Mouse (Mus musculus): ENCODE data around the gene Igsf6. TPM values are rescaled to one million over a fixed set of nuclear protein-coding genes. Genes with fewer than 3 reads are reported as not detected.
"Not testable (repeated sequence)": the region's sequence is repeated elsewhere in the genome, so short reads cannot be mapped to it uniquely, and the experiment has no call there.

The Igsf6 gene
- polyA plus RNA-seq, 1 experiment from 2014 or later, result 1.2 TPM

DNA sequence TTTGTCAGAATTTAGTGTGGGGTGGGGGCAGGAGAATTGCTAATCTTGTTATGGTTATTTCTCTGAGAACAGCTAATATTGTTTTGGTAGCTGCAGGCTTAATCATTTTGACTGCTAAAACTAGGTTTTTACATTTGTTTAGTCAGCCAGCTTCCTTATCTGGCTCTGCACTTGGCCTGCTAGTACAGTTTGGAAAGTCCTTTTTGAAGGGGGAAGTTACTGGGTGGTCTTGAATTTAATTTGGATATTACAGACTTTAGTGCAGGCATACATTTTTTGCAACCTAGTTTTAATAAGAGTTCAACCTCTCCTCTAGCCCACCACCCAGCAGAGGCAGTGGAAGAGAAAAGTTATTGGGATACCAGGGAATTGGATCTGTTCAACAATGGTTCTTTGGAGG is 44.4 kb downstream of the Igsf6 start:
- H3K36me3 ChIP-seq; H3K27ac ChIP-seq; H3K4me1 ChIP-seq (replicated peaks); ATAC-seq (replicated peaks; ENCODE audit: insufficient number of reproducible peaks, insufficient read depth, low FRiP score, low read depth); H3K9ac ChIP-seq; H3K9me3 ChIP-seq (replicated peaks); H3K4me3 ChIP-seq; H3K4me2 ChIP-seq: not testable (repeated sequence)
- H3K27me3 ChIP-seq, result peaks cover 27% of the 10 kb centered on the region

DNA sequence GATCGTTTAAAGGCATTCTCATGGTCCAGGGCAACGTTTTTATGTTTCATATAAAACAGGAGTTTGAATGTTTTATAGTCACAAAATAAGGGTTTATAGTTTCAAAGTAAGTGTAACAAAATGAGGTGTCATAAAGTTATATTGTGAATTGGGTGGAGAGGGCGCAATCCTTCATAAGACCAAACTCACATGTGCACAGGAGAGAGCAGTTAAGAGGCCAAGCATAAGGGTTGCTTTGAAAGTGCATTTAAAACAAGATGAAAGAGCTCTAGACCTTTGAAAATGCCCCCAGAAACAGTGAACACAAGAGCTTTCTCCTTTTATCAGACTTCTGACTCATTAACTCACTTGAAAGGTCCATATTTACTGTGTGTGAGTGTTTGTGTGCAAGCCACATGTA is 48.1 kb downstream of the Igsf6 start:
- Histone ChIP-seq H3K36me3 (no peaks in the 10 kb centered on the region), H3K4me1 (replicated peaks) (no peaks in the 10 kb centered on the region), H3K27me3 (peaks cover 15% of the 10 kb centered on the region), H3K9ac (no peak overlapping the region), H3K4me3 (no peak overlapping the region), H3K4me2 (no peak overlapping the region), H3K27ac (no peak overlapping the region), H3K9me3 (replicated peaks) (no peaks in the 10 kb centered on the region)
- WGBS, result 62% methylated on average over 3 of the region's 3 CpGs
- no peak for ATAC-seq (replicated peaks; ENCODE audit: insufficient number of reproducible peaks, insufficient read depth, low FRiP score, low read depth)

DNA sequence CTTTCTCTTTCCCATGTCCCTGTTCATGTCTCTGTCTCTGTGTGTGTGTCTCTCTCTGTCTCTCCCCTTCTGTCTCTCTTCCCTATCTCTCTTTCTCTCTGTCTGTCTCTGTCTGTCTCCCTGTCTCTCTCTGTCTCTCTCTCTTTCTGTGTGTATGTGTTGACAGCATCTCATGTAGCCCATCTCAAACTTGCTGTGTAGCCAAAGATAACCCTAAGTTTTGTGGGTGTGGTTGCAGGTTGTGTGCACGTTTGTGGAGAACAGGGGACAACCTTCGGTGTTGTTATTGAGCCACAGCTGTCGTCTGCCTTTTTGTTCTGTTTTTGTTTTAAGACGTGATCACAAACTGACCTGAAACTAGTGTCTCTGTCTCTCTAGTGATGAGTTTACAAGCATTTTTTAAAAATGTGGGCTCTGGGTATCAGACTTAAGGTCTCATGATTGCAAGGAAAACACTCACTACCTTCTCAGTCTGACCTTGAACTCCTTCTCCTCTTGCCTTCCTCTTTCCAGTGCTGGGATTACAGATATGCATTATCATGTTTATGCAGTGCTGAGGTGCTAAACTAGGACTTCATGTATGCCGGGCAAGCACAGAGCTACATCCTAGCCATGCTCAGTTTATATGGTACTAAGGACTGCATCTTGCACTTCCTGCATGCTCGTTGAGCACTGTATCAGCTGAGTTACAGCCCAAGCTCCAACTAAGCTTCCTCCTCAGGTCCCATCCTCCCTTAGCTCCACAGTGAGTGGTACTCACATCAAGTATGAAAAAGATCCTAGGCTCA is 49.0 kb downstream of the Igsf6 start:
- no peak overlapping the region for H3K9ac ChIP-seq
- ATAC-seq (replicated peaks; ENCODE audit: insufficient number of reproducible peaks, insufficient read depth, low FRiP score, low read depth), result no peak
- 56% methylated on average over 6 of the region's 6 CpGs for WGBS

DNA sequence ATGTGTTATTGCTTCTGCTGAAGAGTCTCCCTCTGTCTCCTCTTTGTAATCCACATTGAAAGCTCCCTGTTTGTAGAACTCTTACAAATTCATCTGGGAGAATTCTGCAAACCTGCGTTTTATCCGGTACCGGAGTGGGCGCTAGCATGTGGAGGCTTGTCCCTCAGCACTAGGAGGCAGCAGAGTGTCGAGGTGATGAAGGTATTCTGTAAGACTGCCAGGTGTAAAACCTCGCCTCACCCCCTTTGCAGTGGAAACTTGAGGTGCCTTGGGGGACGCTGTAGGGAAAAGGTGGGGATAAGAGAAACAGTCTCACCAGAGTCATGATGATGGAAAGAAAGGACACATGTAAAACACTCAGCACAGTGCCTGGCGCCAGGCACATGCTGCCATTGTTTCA is 54.1 kb downstream of the Igsf6 start:
- Histone ChIP-seq H3K4me1 (replicated peaks) (no peaks in the 10 kb centered on the region), H3K4me3 (no peak overlapping the region), H3K36me3 (no peaks in the 10 kb centered on the region), H3K27me3 (no peaks in the 10 kb centered on the region), H3K9me3 (replicated peaks) (no peaks in the 10 kb centered on the region), H3K27ac (no peak overlapping the region), H3K9ac (no peak overlapping the region), H3K4me2 (no peak overlapping the region)
- no peak for ATAC-seq (replicated peaks; ENCODE audit: insufficient number of reproducible peaks, insufficient read depth, low FRiP score, low read depth)
- WGBS, result 31% methylated on average over 8 of the region's 8 CpGs

More for the DNA sequence above, 49.0 kb downstream of the Igsf6 start:
- peaks cover 10% of the 10 kb centered on the region for H3K27me3 ChIP-seq
- no peaks in the 10 kb centered on the region for H3K36me3 ChIP-seq
- H3K4me3 ChIP-seq, result no peak overlapping the region
- no peaks in the 10 kb centered on the region for H3K4me1 ChIP-seq (replicated peaks)
- no peaks in the 10 kb centered on the region for H3K9me3 ChIP-seq (replicated peaks)
- no peak overlapping the region for H3K27ac ChIP-seq
- no peak overlapping the region for H3K4me2 ChIP-seq

DNA sequence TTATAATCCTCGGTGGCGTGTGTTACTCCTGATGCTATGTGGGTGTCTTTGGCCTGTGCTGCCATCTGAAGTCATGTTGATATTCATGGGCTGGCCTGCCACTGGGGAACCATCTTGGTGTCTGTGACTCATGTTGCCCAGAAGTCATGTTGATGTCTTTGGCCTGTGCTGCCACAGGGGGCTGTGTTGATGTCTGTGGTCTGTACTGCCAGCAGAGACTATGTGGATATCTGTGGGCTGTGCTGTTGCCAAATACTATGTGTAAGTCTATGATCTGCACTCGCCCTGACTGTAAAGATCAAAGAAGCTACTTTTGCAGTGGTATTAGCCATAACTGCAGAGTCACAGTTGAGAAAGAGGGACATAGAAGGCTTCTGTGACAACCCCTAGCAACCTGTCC is 55.6 kb downstream of the Igsf6 start:
- WGBS, result 71% methylated on average over 3 of the region's 3 CpGs

DNA sequence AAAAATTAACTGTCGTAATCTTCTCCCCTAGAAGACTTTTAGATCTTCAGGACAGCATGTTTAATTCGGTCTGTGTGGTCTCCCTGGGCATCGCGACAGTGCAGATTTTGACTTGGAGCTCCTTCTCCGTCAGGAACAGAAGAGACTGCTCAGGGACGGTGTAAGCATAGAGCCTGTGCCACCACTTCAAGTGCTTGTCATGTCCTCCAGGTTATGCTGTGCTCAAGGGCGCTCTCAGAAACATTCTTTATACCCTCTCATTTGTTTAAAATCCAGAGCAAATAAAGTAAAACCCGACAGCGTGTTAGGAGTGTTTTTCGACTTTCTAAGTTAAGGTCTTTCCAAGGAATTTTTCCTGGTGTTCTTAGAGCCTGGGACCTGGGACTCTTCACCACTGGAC is 59.9 kb downstream of the Igsf6 start:
- no peak for ATAC-seq (replicated peaks; ENCODE audit: insufficient number of reproducible peaks, insufficient read depth, low FRiP score, low read depth)
- Histone ChIP-seq H3K9ac (no peak overlapping the region), H3K27me3 (no peaks in the 10 kb centered on the region), H3K4me1 (replicated peaks) (no peaks in the 10 kb centered on the region), H3K4me2 (no peak overlapping the region), H3K27ac (no peak overlapping the region), H3K9me3 (replicated peaks) (no peaks in the 10 kb centered on the region), H3K4me3 (no peak overlapping the region), H3K36me3 (no peaks in the 10 kb centered on the region)
- 79% methylated on average over 10 of the region's 10 CpGs for WGBS

More for the DNA sequence above, 55.6 kb downstream of the Igsf6 start:
- H3K9ac ChIP-seq, result no peak overlapping the region
- H3K27me3 ChIP-seq, result no peaks in the 10 kb centered on the region
- no peak overlapping the region for H3K27ac ChIP-seq
- H3K4me1 ChIP-seq (replicated peaks), result no peaks in the 10 kb centered on the region
- H3K9me3 ChIP-seq (replicated peaks), result no peaks in the 10 kb centered on the region
- H3K36me3 ChIP-seq, result no peaks in the 10 kb centered on the region
- H3K4me2 ChIP-seq, result no peak overlapping the region
- no peak; the same call in 1 of the 2 replicates for ATAC-seq (replicated peaks; ENCODE audit: insufficient number of reproducible peaks, insufficient read depth, low FRiP score, low read depth)
- no peak overlapping the region for H3K4me3 ChIP-seq

Other genes starting within 250 kb of the Igsf6 start
- 31.5 and 42.8 TPM in 2 replicates for gene Eef2k, start 231.7 kb downstream of the Igsf6 start, polyA plus RNA-seq (2015; fragmentation: Nextera tagmentation; extraction: Ambion mirVana)
- gene Polr3e, start 156.8 kb downstream of the Igsf6 start, polyA plus RNA-seq (2015; fragmentation: Nextera tagmentation; extraction: Ambion mirVana), result 17.5 and 22.9 TPM in 2 replicates
- 13.2 and 14.8 TPM in 2 replicates for gene Cdr2, start 92.3 kb downstream of the Igsf6 start, polyA plus RNA-seq (2015; fragmentation: Nextera tagmentation; extraction: Ambion mirVana)
- gene Mfsd13b, start 92.1 kb downstream of the Igsf6 start, polyA plus RNA-seq (2015; fragmentation: Nextera tagmentation; extraction: Ambion mirVana), result 0.09 TPM in 1 of 2 replicates, not detected in the other
- 87.4 and 92.5 TPM in 2 replicates for gene Mettl9, start 40.1 kb downstream of the Igsf6 start, polyA plus RNA-seq (2015; fragmentation: Nextera tagmentation; extraction: Ambion mirVana)
- gene Otoa, start 7.1 kb upstream of the Igsf6 start, polyA plus RNA-seq (2015; fragmentation: Nextera tagmentation; extraction: Ambion mirVana), result 0.19 and 0.38 TPM in 2 replicates